Mouse (Mus musculus): Measurements from ENCODE around the gene Ctc1.

Gene Ctc1

GRCm38 (mm10) chr11:69047592-69047991 lies 31.9 kb downstream of the Ctc1 start:
- DNase-seq (ENCODE audit: low read depth, low spot score) = no peak

- DNase-seq (ENCODE audit: low read depth, low spot score) = no peak
These were observed 32.4 kb downstream of the Ctc1 start for GRCm38 (mm10) chr11:69048151-69048550.

GRCm38 (mm10) chr11:69050748-69051147 lies 35.0 kb downstream of the Ctc1 start:
- no peak for DNase-seq (ENCODE audit: low read depth, low spot score)

- no peak for DNase-seq (ENCODE audit: low read depth, low spot score)
These were observed 36.1 kb downstream of the Ctc1 start for GRCm38 (mm10) chr11:69051771-69052170.

GRCm38 (mm10) chr11:69052824-69053421 lies 37.2 kb downstream of the Ctc1 start:
- DNase-seq (ENCODE audit: low read depth, low spot score) = no peak

GRCm38 (mm10) chr11:69053848-69054247 lies 38.1 kb downstream of the Ctc1 start:
- DNase-seq (ENCODE audit: low read depth, low spot score) = no peak

GRCm38 (mm10) chr11:69058265-69058664 lies 42.6 kb downstream of the Ctc1 start:
- DNase-seq (ENCODE audit: low read depth, low spot score) = no peak

GRCm38 (mm10) chr11:69058729-69059356 lies 43.1 kb downstream of the Ctc1 start:
- no peak for DNase-seq (ENCODE audit: low read depth, low spot score)

GRCm38 (mm10) chr11:69059357-69059974 lies 43.8 kb downstream of the Ctc1 start, which contains the start of gene Borcs6:
Gene Borcs6 (plus strand): TSS chr11:69059717.
- DNase-seq (ENCODE audit: low read depth, low spot score) = peak; percentile 90

- DNase-seq (ENCODE audit: low read depth, low spot score) = no peak
These were observed 44.3 kb downstream of the Ctc1 start for GRCm38 (mm10) chr11:69059975-69060411.

GRCm38 (mm10) chr11:69060448-69061254 lies 44.9 kb downstream of the Ctc1 start:
- no peak for DNase-seq (ENCODE audit: low read depth, low spot score)

- DNase-seq (ENCODE audit: low read depth, low spot score) = no peak
These were observed 45.7 kb downstream of the Ctc1 start for GRCm38 (mm10) chr11:69061255-69061912.

GRCm38 (mm10) chr11:69062194-69062760 lies 46.6 kb downstream of the Ctc1 start:
- DNase-seq (ENCODE audit: low read depth, low spot score) = no peak

GRCm38 (mm10) chr11:69062761-69063224 lies 47.1 kb downstream of the Ctc1 start:
- peak; percentile 87 for DNase-seq (ENCODE audit: low read depth, low spot score)

GRCm38 (mm10) chr11:69063413-69064201 lies 47.9 kb downstream of the Ctc1 start:
- DNase-seq (ENCODE audit: low read depth, low spot score) = no peak

GRCm38 (mm10) chr11:69064259-69065133 lies 48.8 kb downstream of the Ctc1 start:
- DNase-seq (ENCODE audit: low read depth, low spot score) = no peak

GRCm38 (mm10) chr11:69065394-69065925 lies 49.7 kb downstream of the Ctc1 start:
- no peak for DNase-seq (ENCODE audit: low read depth, low spot score)

- DNase-seq (ENCODE audit: low read depth, low spot score) = no peak
These were observed 50.6 kb downstream of the Ctc1 start for GRCm38 (mm10) chr11:69066163-69066861.
